Mouse (Mus musculus): ENCODE measurements around the gene Myo10.

Gene Myo10

GRCm38 (mm10) chr15:25726814-25727213 is 104.5 kb downstream of the Myo10 start:
- DNase-seq: no peak

- no peak for DNase-seq
Observed at GRCm38 (mm10) chr15:25728501-25728900, 106.2 kb downstream of the Myo10 start.

GRCm38 (mm10) chr15:25731053-25731452 is 108.7 kb downstream of the Myo10 start:
- no peak for DNase-seq

- peak; percentile 85 to 89 for DNase-seq
Observed at GRCm38 (mm10) chr15:25732758-25733428, 110.6 kb downstream of the Myo10 start.

GRCm38 (mm10) chr15:25733739-25734430 is 111.6 kb downstream of the Myo10 start:
- DNase-seq: no peak

- no peak for DNase-seq
Observed at GRCm38 (mm10) chr15:25736531-25736930, 114.2 kb downstream of the Myo10 start.

GRCm38 (mm10) chr15:25740271-25740670 is 117.9 kb downstream of the Myo10 start:
- DNase-seq: no peak

GRCm38 (mm10) chr15:25742196-25742595 is 119.9 kb downstream of the Myo10 start:
- DNase-seq: no peak

- no peak for DNase-seq
Observed at GRCm38 (mm10) chr15:25751510-25751909, 129.2 kb downstream of the Myo10 start.

GRCm38 (mm10) chr15:25752597-25752996 is 130.3 kb downstream of the Myo10 start:
- DNase-seq: no peak

GRCm38 (mm10) chr15:25753003-25753402 is 130.7 kb downstream of the Myo10 start:
- no peak for DNase-seq

- DNase-seq: no peak
Observed at GRCm38 (mm10) chr15:25753878-25754277, 131.6 kb downstream of the Myo10 start.

GRCm38 (mm10) chr15:25754342-25754951 is 132.1 kb downstream of the Myo10 start:
- DNase-seq: peak in 1 of 2 experiments; percentile 36

- no peak for DNase-seq
Observed at GRCm38 (mm10) chr15:25755536-25755935, 133.2 kb downstream of the Myo10 start.

- no peak for DNase-seq
Observed at GRCm38 (mm10) chr15:25756072-25756471, 133.7 kb downstream of the Myo10 start.

- DNase-seq: no peak
Observed at GRCm38 (mm10) chr15:25758037-25758436, 135.7 kb downstream of the Myo10 start.

GRCm38 (mm10) chr15:25758500-25759086 is 136.3 kb downstream of the Myo10 start:
- DNase-seq: peak; percentile 55 to 64

GRCm38 (mm10) chr15:25760304-25760703 is 138.0 kb downstream of the Myo10 start:
- no peak for DNase-seq

- DNase-seq: no peak
Observed at GRCm38 (mm10) chr15:25761049-25761448, 138.7 kb downstream of the Myo10 start.

- DNase-seq: peak; percentile 53 to 57
Observed at GRCm38 (mm10) chr15:25761800-25762211, 139.5 kb downstream of the Myo10 start.

- DNase-seq: peak; percentile 73 to 76
Observed at GRCm38 (mm10) chr15:25762306-25762705, 140.0 kb downstream of the Myo10 start.

GRCm38 (mm10) chr15:25763106-25763505 is 140.8 kb downstream of the Myo10 start:
- DNase-seq: peak; percentile 55 to 59

GRCm38 (mm10) chr15:25764653-25765352 is 142.5 kb downstream of the Myo10 start:
- no peak for DNase-seq

All from cerebellum, postnatal 14 days (tissue).